Mouse (Mus musculus): Measurements from ENCODE around the gene Olfr1222. TPM values are rescaled to one million over a fixed set of nuclear protein-coding genes. Genes with fewer than 3 reads are reported as not detected.
"Not testable (repeated sequence)": the region's sequence is repeated elsewhere in the genome, so short reads cannot be mapped to it uniquely, and the experiment has no call there.

Olfr1222 gene
- not detected in 2 replicates for polyA plus RNA-seq (2015; fragmentation: Nextera tagmentation; extraction: Ambion mirVana)

DNA sequence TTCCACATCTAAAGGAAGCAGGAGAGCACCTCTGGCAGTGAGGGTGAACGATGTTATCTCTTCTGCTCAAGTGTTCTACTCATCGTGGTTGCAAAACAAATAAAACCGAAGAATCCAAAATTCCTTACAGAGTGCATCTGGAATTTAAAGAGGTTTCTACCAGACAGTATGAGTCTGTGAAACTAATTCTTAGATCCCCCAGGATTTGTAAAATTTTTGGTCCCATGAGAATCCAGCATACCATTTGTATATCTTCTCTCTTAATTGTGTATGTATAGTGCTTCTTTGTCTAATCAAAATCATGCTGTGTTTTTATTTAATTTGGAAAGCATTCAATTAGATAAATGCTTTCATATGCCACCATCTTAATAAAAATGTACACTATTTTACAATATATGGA is at the start of gene Olfr1222:
Olfr1222 (minus strand) TSS at position 101 of the 400 bp plus-strand sequence.
- no peaks in the 10 kb centered on the region for H3K27me3 ChIP-seq
- H3K27ac ChIP-seq, result no peak within 1 kb of the TSS
- H3K4me3 ChIP-seq (replicated peaks), result no peak within 1 kb of the TSS
- ATAC-seq (replicated peaks; ENCODE audit: low FRiP score), result no peak
- no peaks in the 10 kb centered on the region for H3K9me3 ChIP-seq (replicated peaks)
- no peak within 1 kb of the TSS for H3K9ac ChIP-seq
- WGBS, result 79% methylated on average over 3 of the region's 3 CpGs
- H3K4me1 ChIP-seq, result no peaks in the 10 kb centered on the region
- no peak within 1 kb of the TSS for H3K4me2 ChIP-seq
- H3K36me3 ChIP-seq, result no peaks in the 10 kb centered on the region

DNA sequence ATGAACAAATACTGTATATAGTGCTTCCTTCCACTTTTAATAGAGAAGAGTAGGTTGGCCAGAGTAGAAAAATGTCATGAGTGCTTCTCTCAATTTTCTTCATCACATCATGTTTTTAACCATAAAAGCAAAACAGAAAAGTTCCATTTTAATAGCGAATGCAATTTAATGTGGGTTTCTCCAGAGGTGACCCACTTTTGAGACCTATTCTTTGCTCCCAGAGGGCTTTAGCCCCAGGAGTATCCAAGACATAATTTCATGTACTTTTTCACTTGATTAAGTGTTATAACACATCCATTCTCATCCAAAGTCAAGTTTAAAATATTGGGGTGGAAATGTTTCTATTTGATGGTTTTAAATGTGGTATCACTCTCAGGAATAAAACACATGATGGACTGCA is 41.7 kb upstream of the Olfr1222 start, which contains the start of gene Olfr1225:
Olfr1225 (minus strand) TSS at position 101 of the 400 bp plus-strand sequence.
- Histone ChIP-seq H3K4me1 (no peaks in the 10 kb centered on the region), H3K27me3 (no peaks in the 10 kb centered on the region), H3K9me3 (replicated peaks) (no peaks in the 10 kb centered on the region), H3K27ac (no peak within 1 kb of the TSS), H3K9ac (no peak within 1 kb of the TSS), H3K36me3 (no peaks in the 10 kb centered on the region), H3K4me3 (replicated peaks) (no peak within 1 kb of the TSS), H3K4me2 (no peak within 1 kb of the TSS)
- ATAC-seq (replicated peaks; ENCODE audit: low FRiP score), result no peak
- 84% methylated on average over 1 of the region's 1 CpGs for WGBS

DNA sequence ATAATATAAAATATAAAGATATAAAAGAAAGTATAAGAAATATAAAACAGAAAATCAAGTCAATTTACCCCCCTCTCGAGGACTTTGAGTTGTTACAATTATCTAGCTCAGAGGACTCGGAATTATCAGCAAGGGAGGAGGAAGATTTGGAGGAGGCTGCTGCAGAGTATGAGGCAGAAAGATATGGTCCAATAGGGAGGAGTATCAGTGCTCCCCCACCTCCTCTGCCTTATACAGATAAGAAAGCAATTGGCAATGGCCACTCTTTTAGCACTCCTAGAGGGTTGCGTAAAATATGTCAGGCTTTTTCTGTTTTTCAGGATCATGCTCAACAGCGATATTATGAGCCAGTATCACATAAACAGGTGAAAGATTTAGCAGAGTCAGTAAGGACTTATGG is 31.9 kb upstream of the Olfr1222 start:
- not testable (repeated sequence) for ATAC-seq (replicated peaks; ENCODE audit: low FRiP score); H3K36me3 ChIP-seq; H3K27me3 ChIP-seq; H3K27ac ChIP-seq; H3K4me1 ChIP-seq; H3K4me2 ChIP-seq; H3K9me3 ChIP-seq (replicated peaks); H3K9ac ChIP-seq; H3K4me3 ChIP-seq (replicated peaks)
- WGBS, result 90% methylated on average over 4 of the region's 4 CpGs

DNA sequence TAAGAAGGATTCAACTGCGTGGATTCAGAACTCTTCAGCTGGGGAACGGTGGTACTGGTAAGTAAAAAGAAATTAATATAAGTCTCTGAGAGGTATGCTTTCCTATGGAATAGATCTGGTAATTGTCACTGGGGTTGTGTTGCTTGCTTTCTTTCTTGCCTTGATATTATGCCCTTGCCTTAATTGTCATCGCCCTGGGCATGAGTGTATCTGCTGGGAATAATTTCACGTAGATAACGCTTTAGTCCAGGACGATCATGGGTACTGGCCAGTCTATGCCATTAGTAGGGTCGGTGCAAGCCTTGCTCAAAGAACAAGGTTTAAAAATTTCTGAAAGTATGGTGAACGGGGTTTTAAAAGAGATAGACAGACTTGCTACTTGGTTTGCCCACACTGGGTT is 31.1 kb upstream of the Olfr1222 start, which contains the start of gene Olfr1224-ps1:
Olfr1224-ps1 (minus strand) TSS at position 101 of the 400 bp plus-strand sequence.
- WGBS, result 88% methylated on average over 8 of the region's 8 CpGs
- not testable (repeated sequence) for H3K9me3 ChIP-seq (replicated peaks); H3K4me3 ChIP-seq (replicated peaks); H3K36me3 ChIP-seq; H3K27ac ChIP-seq; ATAC-seq (replicated peaks; ENCODE audit: low FRiP score); H3K9ac ChIP-seq; H3K4me1 ChIP-seq; H3K27me3 ChIP-seq; H3K4me2 ChIP-seq

DNA sequence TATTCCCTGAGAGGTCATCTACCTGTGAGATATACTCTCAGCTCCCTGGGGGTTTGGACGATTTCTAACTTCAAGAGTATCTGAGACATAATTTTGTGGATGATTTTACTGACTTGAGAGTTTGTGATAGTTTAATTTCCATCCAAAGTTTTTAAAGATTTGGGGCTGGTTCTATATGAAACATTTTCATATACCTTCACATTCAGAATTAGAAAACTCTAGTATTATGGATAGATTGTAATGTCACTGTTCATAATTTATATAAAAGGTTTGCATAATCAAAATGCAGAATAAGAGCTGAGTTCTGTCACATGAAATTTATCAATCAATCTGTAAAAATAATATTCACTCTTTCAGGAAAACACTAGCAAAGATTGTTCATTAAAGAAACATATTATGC is 18.6 kb upstream of the Olfr1222 start, which contains the start of gene Olfr1223:
Olfr1223 (minus strand) TSS at position 101 of the 400 bp plus-strand sequence.
- H3K4me1 ChIP-seq, result no peaks in the 10 kb centered on the region
- H3K36me3 ChIP-seq, result no peaks in the 10 kb centered on the region
- ATAC-seq (replicated peaks; ENCODE audit: low FRiP score), result no peak
- no peak within 1 kb of the TSS for H3K9ac ChIP-seq
- no peaks in the 10 kb centered on the region for H3K27me3 ChIP-seq
- H3K9me3 ChIP-seq (replicated peaks), result no peaks in the 10 kb centered on the region
- H3K4me3 ChIP-seq (replicated peaks), result no peak within 1 kb of the TSS
- H3K4me2 ChIP-seq, result no peak within 1 kb of the TSS
- H3K27ac ChIP-seq, result no peak within 1 kb of the TSS
- WGBS, result 80% methylated on average over 1 of the region's 1 CpGs

DNA sequence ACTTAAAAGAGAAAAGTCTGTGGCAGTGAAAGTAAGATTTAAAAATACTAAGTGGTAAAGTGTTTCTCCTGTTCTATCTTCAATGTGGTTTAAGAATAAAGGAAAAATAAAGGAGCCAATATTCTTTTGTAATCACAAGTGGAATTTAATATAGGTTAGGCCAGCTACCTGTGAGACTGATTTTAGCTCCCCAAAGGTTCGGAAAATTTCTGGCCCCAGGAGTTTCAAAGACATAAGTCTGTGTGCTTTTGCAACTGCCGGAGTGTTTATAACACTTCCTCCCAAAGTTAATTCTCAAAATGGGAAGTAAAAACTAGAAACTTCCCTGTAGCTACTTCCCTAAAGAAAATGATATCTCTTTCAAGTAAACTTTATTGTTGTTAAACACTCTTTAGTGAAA is 15.7 kb downstream of the Olfr1222 start, which contains the start of gene Olfr1221:
Olfr1221 (minus strand) TSS at position 101 of the 400 bp plus-strand sequence.
- Histone ChIP-seq H3K27me3 (no peaks in the 10 kb centered on the region), H3K9ac (no peak within 1 kb of the TSS), H3K4me2 (no peak within 1 kb of the TSS), H3K36me3 (no peaks in the 10 kb centered on the region), H3K9me3 (replicated peaks) (no peaks in the 10 kb centered on the region), H3K27ac (no peak within 1 kb of the TSS), H3K4me1 (no peaks in the 10 kb centered on the region), H3K4me3 (replicated peaks) (no peak within 1 kb of the TSS)
- 85% methylated on average over 2 of the region's 2 CpGs for WGBS
- no peak for ATAC-seq (replicated peaks; ENCODE audit: low FRiP score)

DNA sequence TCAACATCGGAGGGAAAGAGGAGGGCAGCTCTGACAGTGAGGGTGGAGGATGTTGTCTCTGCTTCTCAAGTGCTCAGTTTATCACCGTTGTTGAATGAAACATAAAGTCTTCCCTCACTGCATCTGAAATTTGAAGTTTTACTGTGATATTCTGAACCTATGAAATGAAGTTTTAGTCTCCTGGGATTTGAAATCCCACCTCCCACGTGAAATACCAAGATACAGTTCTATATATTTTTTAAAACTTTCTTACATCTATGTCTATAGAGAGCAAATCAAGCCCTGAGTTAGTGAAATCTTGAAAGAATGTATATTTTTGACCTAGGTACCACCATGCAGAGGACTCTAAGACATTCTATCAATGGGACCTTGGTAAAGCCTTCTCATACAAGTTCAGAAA is 26.1 kb downstream of the Olfr1222 start, which contains the start of gene Olfr1220:
Olfr1220 (minus strand) TSS at position 101 of the 400 bp plus-strand sequence.
- H3K9ac ChIP-seq, result no peak within 1 kb of the TSS
- H3K36me3 ChIP-seq, result no peaks in the 10 kb centered on the region
- H3K4me1 ChIP-seq, result no peaks in the 10 kb centered on the region
- H3K27me3 ChIP-seq, result no peaks in the 10 kb centered on the region
- H3K9me3 ChIP-seq (replicated peaks), result no peaks in the 10 kb centered on the region; the same call in 1 of the 2 replicates
- no peak within 1 kb of the TSS for H3K4me2 ChIP-seq
- ATAC-seq (replicated peaks; ENCODE audit: low FRiP score), result no peak
- H3K4me3 ChIP-seq (replicated peaks), result no peak within 1 kb of the TSS
- H3K27ac ChIP-seq, result no peak within 1 kb of the TSS
- WGBS, result 81% methylated on average over 3 of the region's 3 CpGs

DNA sequence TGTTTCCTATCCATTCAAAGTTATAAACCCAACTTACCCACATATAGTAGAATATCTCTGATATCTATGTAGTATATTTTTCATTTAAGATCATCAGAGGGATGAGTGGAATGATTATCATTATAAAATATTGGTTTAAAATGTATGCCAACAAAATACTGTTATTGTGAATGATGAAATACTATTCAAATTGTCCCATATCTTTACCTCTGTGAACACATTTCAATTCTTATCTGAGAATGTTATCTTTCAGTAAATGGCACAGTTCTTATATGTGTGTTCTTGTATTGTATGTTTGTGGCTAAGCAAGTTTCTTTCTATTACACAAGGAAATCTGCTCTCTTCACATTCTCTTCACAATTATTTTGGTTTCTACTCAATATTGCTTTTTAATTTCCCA is 27.2 kb downstream of the Olfr1222 start:
- no peak overlapping the region for H3K4me3 ChIP-seq (replicated peaks)
- no peaks in the 10 kb centered on the region; the same call in 1 of the 2 replicates for H3K9me3 ChIP-seq (replicated peaks)
- no peaks in the 10 kb centered on the region for H3K27me3 ChIP-seq
- no peaks in the 10 kb centered on the region for H3K36me3 ChIP-seq
- ATAC-seq (replicated peaks; ENCODE audit: low FRiP score), result no peak
- H3K9ac ChIP-seq, result no peak overlapping the region
- no peak overlapping the region for H3K27ac ChIP-seq
- H3K4me2 ChIP-seq, result no peak overlapping the region
- no peaks in the 10 kb centered on the region for H3K4me1 ChIP-seq

DNA sequence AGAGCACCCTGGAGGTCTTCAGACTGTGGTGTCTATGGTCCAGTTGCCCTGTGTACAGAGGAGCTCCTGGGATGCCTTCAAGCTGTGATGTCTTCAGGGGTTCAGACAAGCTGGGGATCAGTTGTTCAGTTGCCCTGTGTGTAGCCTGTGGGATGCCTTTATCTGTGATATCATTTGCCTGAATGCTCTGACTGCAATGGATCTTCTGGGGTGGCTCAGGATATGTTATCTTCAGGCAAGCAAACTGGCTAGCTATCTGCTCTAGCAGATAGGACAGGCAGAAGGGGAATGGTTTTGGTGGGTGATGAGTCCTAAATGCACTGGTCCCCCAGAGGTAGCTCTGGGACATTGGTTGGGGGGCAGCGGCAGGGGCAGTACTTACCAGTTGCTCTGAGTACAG is 39.0 kb downstream of the Olfr1222 start:
- no peak overlapping the region for H3K4me3 ChIP-seq (replicated peaks)
- 100% methylated on average over 1 of the region's 1 CpGs for WGBS
- no peak overlapping the region for H3K27ac ChIP-seq
- no peaks in the 10 kb centered on the region for H3K27me3 ChIP-seq
- H3K4me2 ChIP-seq, result no peak overlapping the region
- no peaks in the 10 kb centered on the region for H3K36me3 ChIP-seq
- H3K9ac ChIP-seq, result no peak overlapping the region
- no peaks in the 10 kb centered on the region for H3K4me1 ChIP-seq
- ATAC-seq (replicated peaks; ENCODE audit: low FRiP score), result no peak
- H3K9me3 ChIP-seq (replicated peaks), result no peaks in the 10 kb centered on the region

DNA sequence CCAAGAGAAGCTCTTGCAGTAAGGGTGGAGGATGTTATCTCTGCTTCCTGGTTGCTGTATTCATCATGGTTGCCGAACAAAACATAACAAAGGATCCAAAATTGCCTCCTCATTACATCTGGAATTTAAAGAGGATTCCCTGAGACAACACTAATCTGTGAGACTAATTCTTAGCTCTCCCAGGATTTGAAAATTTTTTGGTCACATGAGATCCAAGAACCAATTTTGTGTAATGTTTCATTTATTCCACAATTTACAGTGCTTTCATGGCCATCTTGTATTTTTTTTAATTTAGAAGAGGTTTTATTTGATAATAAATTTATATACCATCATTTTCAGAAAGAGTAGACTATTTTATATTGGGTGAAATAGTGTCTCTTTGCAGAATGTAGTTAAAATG is 49.4 kb downstream of the Olfr1222 start, which contains the start of gene Olfr1219:
Olfr1219 (minus strand) TSS at position 101 of the 400 bp plus-strand sequence.
- H3K27me3 ChIP-seq, result no peaks in the 10 kb centered on the region
- no peak within 1 kb of the TSS for H3K4me2 ChIP-seq
- no peaks in the 10 kb centered on the region for H3K4me1 ChIP-seq
- 73% methylated on average over 1 of the region's 1 CpGs for WGBS
- H3K27ac ChIP-seq, result no peak within 1 kb of the TSS
- no peak within 1 kb of the TSS for H3K4me3 ChIP-seq (replicated peaks)
- no peaks in the 10 kb centered on the region for H3K36me3 ChIP-seq
- H3K9ac ChIP-seq, result no peak within 1 kb of the TSS
- no peaks in the 10 kb centered on the region for H3K9me3 ChIP-seq (replicated peaks)
- ATAC-seq (replicated peaks; ENCODE audit: low FRiP score), result no peak

DNA sequence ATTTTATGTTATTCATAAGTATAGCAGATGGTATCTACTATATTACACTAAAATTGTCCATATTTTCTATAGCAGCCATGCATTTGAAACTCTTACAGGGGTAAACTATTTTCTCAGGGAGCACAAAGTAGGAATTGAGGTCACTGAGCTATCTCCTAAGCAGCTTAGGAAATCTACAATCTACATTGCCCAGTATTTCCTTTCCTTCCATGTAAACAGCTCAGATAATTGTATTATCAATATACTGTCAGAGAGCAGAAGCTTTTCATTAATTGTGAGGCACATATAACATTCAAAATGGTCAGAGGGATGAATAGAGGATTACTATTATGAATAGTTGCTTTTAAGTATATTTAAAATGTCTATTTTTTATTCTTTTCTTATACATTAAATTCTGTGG is 51.4 kb downstream of the Olfr1222 start:
- H3K27ac ChIP-seq, result no peak overlapping the region
- H3K4me1 ChIP-seq, result no peaks in the 10 kb centered on the region
- no peak overlapping the region for H3K4me2 ChIP-seq
- no peaks in the 10 kb centered on the region for H3K9me3 ChIP-seq (replicated peaks)
- no peaks in the 10 kb centered on the region for H3K36me3 ChIP-seq
- no peak overlapping the region for H3K4me3 ChIP-seq (replicated peaks)
- ATAC-seq (replicated peaks; ENCODE audit: low FRiP score), result no peak
- H3K27me3 ChIP-seq, result no peaks in the 10 kb centered on the region
- no peak overlapping the region for H3K9ac ChIP-seq
